In genomic region chr1:58802322-58803273, GRCm38 (mm10) we compare ENCODE assay signal across 8 mouse cellular contexts. TPM values are rescaled to one million over a fixed set of nuclear protein-coding genes. Genes with fewer than 3 reads are reported as not detected.
DNase-seq lines count a peak whose midpoint lies in the region; ATAC-seq lines count a peak whose summit lies in the region.

No protein-coding gene starts in this region.

- intact Hi-C loops in left cerebral cortex, postnatal 10 days (cut with DNase I), result no loop called here
- intact Hi-C loops in heart, postnatal 14 days (cut with DNase I), result no loop called here
- intact Hi-C loops in left cerebral cortex, postnatal 4 days (cut with DNase I), result no loop called here

- peak; percentile 83 for ATAC-seq in neutrophil, adult 5-6 weeks (ENCODE audit: extremely low read depth, insufficient number of reproducible peaks, low FRiP score, poor library complexity, severe bottlenecking)

- peak; percentile 11 to 74 for DNase-seq in left cerebral cortex, postnatal 10 days (ENCODE audit: extremely low spot score in 1 of 2, low spot score in 2 of 2)
- no peak for DNase-seq in left cerebral cortex, adult 11 months (ENCODE audit: low spot score)
- DNase-seq in adrenal gland, postnatal 25 days, result peak; percentile 27
- DNase-seq in heart, postnatal 14 days, result peak; percentile 66 to 68
- peak; percentile 42 for DNase-seq in liver
- DNase-seq in thymus, postnatal 4 days, result peak; percentile 92
- DNase-seq in left cerebral cortex, postnatal 4 days, result no peak

RNA-seq across cellular contexts. Expression of gene Casp8, which starts 7.4 kb away (rescaled TPM):
- total RNA-seq in left cerebral cortex, postnatal 10 days (2021), result 1 to 10 TPM; 3.7 to 4.0 TPM
- total RNA-seq in adrenal gland, postnatal 25 days (2021), result 19.7 and 20.4 TPM in 2 replicates
- total RNA-seq in heart, postnatal 14 days (2021), result 10 to 100 TPM in 1 of 2 experiments, 1 to 10 TPM in 1; 9.1 to 11.1 TPM
- total RNA-seq in neutrophil, adult 5-6 weeks (2017), result 90.5 and 99.0 TPM in 2 replicates
- 1 to 10 TPM; 4.6 to 5.6 TPM for total RNA-seq in left cerebral cortex, postnatal 4 days (2021)

Comparison
In these comparisons a context has a peak if more than half of its experiments do, and no peak if none do; other contexts are left out.
1. DNase-seq: peak in left cerebral cortex, postnatal 10 days (2 of 2), adrenal gland, postnatal 25 days (single experiment), heart, postnatal 14 days (2 of 2), liver (single experiment) and thymus, postnatal 4 days (single experiment); none in left cerebral cortex, adult 11 months (single experiment) and left cerebral cortex, postnatal 4 days (single experiment).